Mouse (Mus musculus): ENCODE results near the gene Rpl41. TPM values are rescaled to one million over a fixed set of nuclear protein-coding genes. Genes with fewer than 3 reads are reported as not detected.

The Rpl41 gene
- total RNA-seq (2014; rRNA removed; ENCODE audit: low replicate concordance), result 577 and 617 TPM in 2 replicates
- 2,108 and 2,189 TPM in 2 replicates for polyA plus RNA-seq (2015; fragmentation: Nextera tagmentation; extraction: Ambion mirVana)

GRCm38 (mm10) chr10:128548947-128549681 lies at the start of gene Rpl41:
TSS of gene Rpl41 (minus strand) at chr10:128549305.
- DNase-seq (ENCODE audit: low spot score) (peak; percentile 99), ATAC-seq (ENCODE audit: insufficient read depth, low read depth) (peak; percentile 92)
- TF ChIP-seq EP300 (IDR thresholded peaks at IDR 0.05; ENCODE audit: low read depth) (peak; percentile 90), CTCF (IDR thresholded peaks at IDR 0.05; ENCODE audit: low read depth) (no peak)
- Histone ChIP-seq H3K4me2 (ENCODE audit: low read depth, low read length) (peak within 1 kb of the TSS; percentile 82), H3K9ac (replicated peaks; ENCODE audit: low read depth, low read length) (peak within 1 kb of the TSS; percentile 92), H3K27me3 (ENCODE audit: control insufficient read depth, insufficient read depth, low read length) (no peaks in the 10 kb centered on the region), H3K4me1 (ENCODE audit: control insufficient read depth, insufficient read depth) (peaks cover 5% of the 10 kb centered on the region; the same call in 1 of the 2 replicates), H3K27ac (ENCODE audit: low read depth) (peak within 1 kb of the TSS; percentile 94), H3K9me3 (replicated peaks; ENCODE audit: control insufficient read depth, low read length) (no peaks in the 10 kb centered on the region), H3K4me3 (ENCODE audit: low read depth, low read length) (peak within 1 kb of the TSS; percentile 72), H3K36me3 (replicated peaks; ENCODE audit: control insufficient read depth, insufficient read depth, low read length) (peaks cover 16% of the 10 kb centered on the region)
- WGBS, result under 1% methylated on average over 31 of the region's 31 CpGs

- no peak overlapping the region for H3K27ac ChIP-seq (ENCODE audit: low read depth)
- WGBS, result 57% methylated on average over 2 of the region's 2 CpGs
Observed at GRCm38 (mm10) chr10:128598476-128598875, 49.4 kb upstream of the Rpl41 start.

GRCm38 (mm10) chr10:128592797-128593196 lies 43.7 kb upstream of the Rpl41 start:
- H3K27ac ChIP-seq (ENCODE audit: low read depth), result no peak overlapping the region
- H3K27me3 ChIP-seq (ENCODE audit: control insufficient read depth, insufficient read depth, low read length), result peaks cover 16% of the 10 kb centered on the region; the same call in 1 of the 2 replicates
- no peak for DNase-seq (ENCODE audit: low spot score)
- H3K4me3 ChIP-seq (ENCODE audit: low read depth, low read length), result no peak overlapping the region
- H3K9ac ChIP-seq (replicated peaks; ENCODE audit: low read depth, low read length), result no peak overlapping the region
- ATAC-seq (ENCODE audit: insufficient read depth, low read depth), result no peak
- H3K36me3 ChIP-seq (replicated peaks; ENCODE audit: control insufficient read depth, insufficient read depth, low read length), result no peaks in the 10 kb centered on the region
- TF ChIP-seq EP300 (IDR thresholded peaks at IDR 0.05; ENCODE audit: low read depth), result no peak
- TF ChIP-seq CTCF (IDR thresholded peaks at IDR 0.05; ENCODE audit: low read depth), result no peak
- H3K9me3 ChIP-seq (replicated peaks; ENCODE audit: control insufficient read depth, low read length), result no peaks in the 10 kb centered on the region
- no peak overlapping the region for H3K4me2 ChIP-seq (ENCODE audit: low read depth, low read length)
- 64% methylated on average over 5 of the region's 5 CpGs for WGBS
- peaks cover 5% of the 10 kb centered on the region for H3K4me1 ChIP-seq (ENCODE audit: control insufficient read depth, insufficient read depth)

More at GRCm38 (mm10) chr10:128598476-128598875, 49.4 kb upstream of the Rpl41 start:
- Histone ChIP-seq H3K9me3 (replicated peaks; ENCODE audit: control insufficient read depth, low read length) (no peaks in the 10 kb centered on the region), H3K4me1 (ENCODE audit: control insufficient read depth, insufficient read depth) (no peaks in the 10 kb centered on the region), H3K4me3 (ENCODE audit: low read depth, low read length) (no peak overlapping the region), H3K36me3 (replicated peaks; ENCODE audit: control insufficient read depth, insufficient read depth, low read length) (no peaks in the 10 kb centered on the region), H3K27me3 (ENCODE audit: control insufficient read depth, insufficient read depth, low read length) (no peaks in the 10 kb centered on the region), H3K4me2 (ENCODE audit: low read depth, low read length) (no peak overlapping the region), H3K9ac (replicated peaks; ENCODE audit: low read depth, low read length) (no peak overlapping the region)
- DNase-seq (ENCODE audit: low spot score), result no peak
- no peak for ATAC-seq (ENCODE audit: insufficient read depth, low read depth)
- TF ChIP-seq CTCF (IDR thresholded peaks at IDR 0.05; ENCODE audit: low read depth), result no peak
- no peak for TF ChIP-seq EP300 (IDR thresholded peaks at IDR 0.05; ENCODE audit: low read depth)

- no peaks in the 10 kb centered on the region for H3K36me3 ChIP-seq (replicated peaks; ENCODE audit: control insufficient read depth, insufficient read depth, low read length)
- WGBS, result 65% methylated on average over 6 of the region's 6 CpGs
- H3K27me3 ChIP-seq (ENCODE audit: control insufficient read depth, insufficient read depth, low read length), result peaks cover 19% of the 10 kb centered on the region; the same call in 1 of the 2 replicates
- H3K4me1 ChIP-seq (ENCODE audit: control insufficient read depth, insufficient read depth), result peaks cover 5% of the 10 kb centered on the region
- no peak overlapping the region for H3K9ac ChIP-seq (replicated peaks; ENCODE audit: low read depth, low read length)
- no peak overlapping the region for H3K4me3 ChIP-seq (ENCODE audit: low read depth, low read length)
- no peaks in the 10 kb centered on the region for H3K9me3 ChIP-seq (replicated peaks; ENCODE audit: control insufficient read depth, low read length)
- TF ChIP-seq CTCF (IDR thresholded peaks at IDR 0.05; ENCODE audit: low read depth) (no peak), EP300 (IDR thresholded peaks at IDR 0.05; ENCODE audit: low read depth) (no peak)
- no peak overlapping the region for H3K4me2 ChIP-seq (ENCODE audit: low read depth, low read length)
- DNase-seq (ENCODE audit: low spot score) (no peak), ATAC-seq (ENCODE audit: insufficient read depth, low read depth) (no peak)
- H3K27ac ChIP-seq (ENCODE audit: low read depth), result no peak overlapping the region
Observed at GRCm38 (mm10) chr10:128591436-128591835, 42.3 kb upstream of the Rpl41 start.

- under 1% methylated on average over 40 of the region's 43 CpGs for WGBS
- Histone ChIP-seq H3K9ac (replicated peaks; ENCODE audit: low read depth, low read length) (peak overlapping the region; percentile 43), H3K4me2 (ENCODE audit: low read depth, low read length) (peak overlapping the region; percentile 92), H3K4me1 (ENCODE audit: control insufficient read depth, insufficient read depth) (peaks cover 5% of the 10 kb centered on the region), H3K9me3 (replicated peaks; ENCODE audit: control insufficient read depth, low read length) (no peaks in the 10 kb centered on the region), H3K4me3 (ENCODE audit: low read depth, low read length) (peak overlapping the region; percentile 79), H3K27ac (ENCODE audit: low read depth) (no peak overlapping the region), H3K27me3 (ENCODE audit: control insufficient read depth, insufficient read depth, low read length) (peaks cover 19% of the 10 kb centered on the region; the same call in 1 of the 2 replicates), H3K36me3 (replicated peaks; ENCODE audit: control insufficient read depth, insufficient read depth, low read length) (no peaks in the 10 kb centered on the region)
- DNase-seq (ENCODE audit: low spot score) (no peak), ATAC-seq (ENCODE audit: insufficient read depth, low read depth) (peak; percentile 47; the same call in 1 of the 2 replicates)
- TF ChIP-seq CTCF (IDR thresholded peaks at IDR 0.05; ENCODE audit: low read depth) (peak; percentile 56), EP300 (IDR thresholded peaks at IDR 0.05; ENCODE audit: low read depth) (no peak)
Observed at GRCm38 (mm10) chr10:128590193-128590690, 41.1 kb upstream of the Rpl41 start.
